Mouse (Mus musculus) bone marrow, adult 2 months (tissue): ENCODE results near the gene Rprm. TPM values are rescaled to one million over a fixed set of nuclear protein-coding genes. Genes with fewer than 3 reads are reported as not detected.

ENCODE experiments used
- H3K27ac ChIP-seq: fragments of 200-500 bp; 2 replicates; pipeline ENCODE4 v1.5.1; 2012; ENCODE audit warnings: low read depth, mild to moderate bottlenecking, control low read depth, inconsistent platforms, low read length; ENCODE audit not compliant: control insufficient read depth, poor library complexity, insufficient read depth
- H3K4me1 ChIP-seq: fragments of 200-500 bp; 2 replicates; pipeline ENCODE4 v1.6.1; 2011; ENCODE audit warnings: low read length; ENCODE audit not compliant: control insufficient read depth, insufficient read depth
- H3K4me3 ChIP-seq: fragments of 200-500 bp; replicated peaks from 2 replicates; pipeline ENCODE3; 2011; ENCODE audit warnings: mild to moderate bottlenecking, low read depth, low read length, control low read depth; ENCODE audit not compliant: control insufficient read depth
- CTCF ChIP-seq: fragments of 200-500 bp; IDR thresholded peaks from 2 replicates; pipeline ENCODE4 v1.5.1; 2011; ENCODE audit warnings: low read length, control low read depth; ENCODE audit not compliant: control insufficient read depth, insufficient read depth
- POLR2A ChIP-seq: fragments of 200-500 bp; IDR thresholded peaks from 2 replicates; pipeline ENCODE4 v1.6.1; 2011; ENCODE audit warnings: low read depth, mild to moderate bottlenecking, control low read depth, low read length, borderline replicate concordance; ENCODE audit not compliant: control insufficient read depth
- WGBS: fragments of 180-500 bp; shearing (Covaris S2); methylation state at CpG from one replicate; pipeline ENCODE4 v1.1.7; 2018; 5-methylcytosine and 5-hydroxymethylcytosine counted together
- polyA plus RNA-seq: library from polyadenylated mRNA; stranded (reverse); fragments of >200 nt; gene quantifications from 2 replicates; pipeline ENCODE4 v1.2.4, GENCODE M21; 2011; ENCODE audit warnings: low replicate concordance; ENCODE audit not compliant: missing spikeins, insufficient read depth, insufficient read length

Gene Rprm
- polyA plus RNA-seq, 1 experiment: not detected

DNA sequence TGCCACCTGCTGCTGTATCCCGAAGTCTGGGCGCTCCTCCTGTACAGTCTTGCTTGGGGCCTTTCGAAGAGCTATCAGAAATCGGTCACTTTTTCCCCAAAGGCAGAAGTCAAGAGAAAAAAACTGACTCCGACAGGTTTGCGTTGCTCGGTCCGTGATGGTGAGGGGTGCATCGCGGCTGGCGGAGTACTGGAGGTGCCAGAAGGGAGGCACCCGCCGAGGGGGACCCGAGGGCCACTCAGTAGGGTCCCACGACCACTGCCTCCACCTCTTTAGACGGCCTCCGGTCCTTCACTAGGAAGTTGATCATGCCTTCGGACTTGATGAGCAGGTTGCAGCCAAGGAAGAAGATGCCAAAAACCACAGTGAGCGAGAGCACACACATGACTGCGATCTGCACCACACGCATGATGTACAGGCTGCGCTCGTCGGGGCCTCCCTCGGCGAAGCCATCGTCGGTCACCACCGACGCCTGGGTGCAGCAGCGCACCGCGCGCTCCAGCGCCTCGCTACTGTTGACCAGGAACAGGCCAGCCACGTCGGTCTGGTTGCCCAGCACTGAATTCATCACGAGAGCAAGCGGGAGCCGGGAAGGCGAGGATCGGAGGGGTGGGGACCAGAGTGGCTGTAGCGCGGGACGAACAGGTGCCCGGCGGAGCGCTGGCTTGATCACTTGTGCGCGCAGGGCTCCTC is 469 bp downstream of the Rprm start:
- no peak for TF ChIP-seq CTCF
- TF ChIP-seq POLR2A: no peak
- 3% methylated on average over 51 of the region's 51 CpGs for WGBS
- Histone ChIP-seq H3K4me1 (0 out of 2 replicates have a peak, but pooled peaks cover 1% of the 10 kb centered on the region), H3K27ac (no peak overlapping the region), H3K4me3 (no peak overlapping the region)

- H3K27ac ChIP-seq: no peak overlapping the region
- H3K4me3 ChIP-seq: no peak overlapping the region
- TF ChIP-seq CTCF (no peak), POLR2A (no peak)
- H3K4me1 ChIP-seq: 0 out of 2 replicates have a peak, but pooled peaks cover 1% of the 10 kb centered on the region
- WGBS: 5% methylated on average over 29 of the region's 29 CpGs
Measured at GRCm38 (mm10) chr2:54083861-54084736, 1.3 kb downstream of the Rprm start.

GRCm38 (mm10) chr2:54078961-54079360 is 6.4 kb downstream of the Rprm start:
- 81% methylated on average over 7 of the region's 7 CpGs for WGBS
- Histone ChIP-seq H3K4me3 (no peak overlapping the region), H3K27ac (no peak overlapping the region), H3K4me1 (no peaks in the 10 kb centered on the region)
- TF ChIP-seq POLR2A (no peak), CTCF (no peak)

DNA sequence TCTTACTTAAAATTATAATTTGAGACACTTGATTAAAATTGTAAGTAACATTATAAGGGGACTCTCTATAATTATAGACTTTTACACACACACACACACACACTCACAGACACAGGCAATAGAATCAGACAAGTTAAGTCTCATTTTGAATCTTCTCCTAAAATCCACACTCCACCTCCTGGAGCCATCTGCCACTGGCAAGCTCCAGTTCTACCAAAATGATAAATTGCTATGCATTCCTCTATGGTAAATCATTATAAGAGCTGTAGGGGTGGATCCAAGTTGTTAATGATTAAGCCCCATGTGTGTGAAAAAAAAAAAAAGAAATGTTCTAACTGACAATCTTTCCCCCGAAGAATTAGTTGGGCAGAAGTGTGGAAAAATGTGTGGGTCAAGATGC is 13.8 kb downstream of the Rprm start:
- no peak overlapping the region for H3K4me3 ChIP-seq
- H3K27ac ChIP-seq: no peak overlapping the region
- no peaks in the 10 kb centered on the region for H3K4me1 ChIP-seq
- TF ChIP-seq POLR2A: no peak
- TF ChIP-seq CTCF: no peak
- WGBS: 63% methylated on average over 1 of the region's 1 CpGs

DNA sequence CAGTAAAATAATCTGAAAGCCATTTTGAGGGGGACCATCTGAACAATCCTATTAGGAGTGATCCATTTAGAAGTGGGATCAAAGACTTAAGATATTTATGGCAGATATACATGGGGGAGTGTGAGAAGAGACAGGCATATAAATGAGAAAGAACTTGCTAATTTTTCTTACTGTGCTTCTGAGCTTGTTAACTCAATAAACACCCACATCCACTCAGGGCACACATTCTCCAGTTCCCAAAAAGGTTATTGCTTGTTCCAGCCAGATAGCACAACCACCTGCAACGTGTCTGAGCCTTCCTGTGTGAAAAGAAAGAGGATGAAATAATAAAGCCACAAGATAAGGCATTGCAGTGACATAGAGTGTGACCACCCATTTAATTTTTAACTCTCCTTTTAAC is 22.9 kb downstream of the Rprm start:
- H3K27ac ChIP-seq: no peak overlapping the region
- no peak overlapping the region for H3K4me3 ChIP-seq
- TF ChIP-seq CTCF: no peak
- no peak for TF ChIP-seq POLR2A
- 3% methylated on average over 1 of the region's 1 CpGs for WGBS
- H3K4me1 ChIP-seq: no peaks in the 10 kb centered on the region

DNA sequence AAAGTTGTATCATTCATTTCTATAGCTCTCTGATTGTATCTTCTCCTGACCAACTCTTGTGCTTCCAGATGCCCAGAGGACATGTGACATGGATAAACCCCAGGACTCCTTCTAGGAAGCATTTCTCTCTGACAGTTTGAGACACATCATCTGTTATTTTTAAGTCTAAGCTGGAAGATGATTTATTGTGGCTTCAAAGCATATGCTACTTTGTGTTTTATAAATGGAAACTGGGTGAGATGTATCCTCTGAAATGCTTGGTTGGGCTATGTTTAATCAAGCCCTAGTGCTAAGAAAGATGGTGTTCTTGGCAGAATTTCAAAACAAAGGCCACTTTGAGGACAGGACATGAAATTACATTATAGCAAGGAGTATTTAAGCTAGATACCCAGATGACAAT is 24.3 kb downstream of the Rprm start:
- Histone ChIP-seq H3K4me3 (no peak overlapping the region), H3K27ac (no peak overlapping the region), H3K4me1 (no peaks in the 10 kb centered on the region)
- TF ChIP-seq POLR2A (no peak), CTCF (no peak)
